Mouse (Mus musculus): Measurements from ENCODE around the gene Tnip1. TPM values are rescaled to one million over a fixed set of nuclear protein-coding genes. Genes with fewer than 3 reads are reported as not detected.
"Not testable (repeated sequence)": the region's sequence is repeated elsewhere in the genome, so short reads cannot be mapped to it uniquely, and the experiment has no call there.

Gene Tnip1
- polyA plus RNA-seq, 1 experiment = 18.4 TPM

- H3K27ac ChIP-seq (ENCODE audit: insufficient read depth, low read length) = no peak overlapping the region
- H3K4me1 ChIP-seq (ENCODE audit: control insufficient read depth, insufficient read depth, low read length) = no peaks in the 10 kb centered on the region
- TF ChIP-seq POLR2A (IDR thresholded peaks at IDR 0.05; ENCODE audit: low read depth, low read length) (no peak), CTCF (IDR thresholded peaks at IDR 0.05; ENCODE audit: borderline replicate concordance, insufficient read depth, low read length) (no peak)
- no peak overlapping the region for H3K4me3 ChIP-seq (ENCODE audit: insufficient read depth, low read length)
Observed at GRCm38 (mm10) chr11:54905931-54906330, 56.8 kb downstream of the Tnip1 start.

- Histone ChIP-seq H3K4me1 (ENCODE audit: control insufficient read depth, insufficient read depth, low read length) (no peaks in the 10 kb centered on the region), H3K27ac (ENCODE audit: insufficient read depth, low read length) (no peak overlapping the region), H3K4me3 (ENCODE audit: insufficient read depth, low read length) (no peak overlapping the region)
- TF ChIP-seq POLR2A (IDR thresholded peaks at IDR 0.05; ENCODE audit: low read depth, low read length) (no peak), CTCF (IDR thresholded peaks at IDR 0.05; ENCODE audit: borderline replicate concordance, insufficient read depth, low read length) (no peak)
Observed at GRCm38 (mm10) chr11:54905086-54905485, 57.6 kb downstream of the Tnip1 start.

- TF ChIP-seq CTCF (IDR thresholded peaks at IDR 0.05; ENCODE audit: borderline replicate concordance, insufficient read depth, low read length) (no peak), POLR2A (IDR thresholded peaks at IDR 0.05; ENCODE audit: low read depth, low read length) (no peak)
Observed at GRCm38 (mm10) chr11:54903940-54904706, 58.6 kb downstream of the Tnip1 start.

GRCm38 (mm10) chr11:54903339-54903738, 59.4 kb downstream of the Tnip1 start:
- no peak overlapping the region for H3K27ac ChIP-seq (ENCODE audit: insufficient read depth, low read length)
- no peaks in the 10 kb centered on the region for H3K4me1 ChIP-seq (ENCODE audit: control insufficient read depth, insufficient read depth, low read length)
- H3K4me3 ChIP-seq (ENCODE audit: insufficient read depth, low read length) = peak overlapping the region; percentile 9; the same call in 1 of the 2 replicates
- TF ChIP-seq CTCF (IDR thresholded peaks at IDR 0.05; ENCODE audit: borderline replicate concordance, insufficient read depth, low read length) (no peak), POLR2A (IDR thresholded peaks at IDR 0.05; ENCODE audit: low read depth, low read length) (no peak)

More at GRCm38 (mm10) chr11:54903940-54904706, 58.6 kb downstream of the Tnip1 start:
- Histone ChIP-seq H3K27ac (ENCODE audit: insufficient read depth, low read length) (no peak overlapping the region), H3K4me1 (ENCODE audit: control insufficient read depth, insufficient read depth, low read length) (no peaks in the 10 kb centered on the region), H3K4me3 (ENCODE audit: insufficient read depth, low read length) (no peak overlapping the region)

- Histone ChIP-seq H3K27ac (ENCODE audit: insufficient read depth, low read length) (no peak within 1 kb of the TSS), H3K4me1 (ENCODE audit: control insufficient read depth, insufficient read depth, low read length) (no peaks in the 10 kb centered on the region), H3K4me3 (ENCODE audit: insufficient read depth, low read length) (peak within 1 kb of the TSS; percentile 9; the same call in 1 of the 2 replicates)
- TF ChIP-seq POLR2A (IDR thresholded peaks at IDR 0.05; ENCODE audit: low read depth, low read length) (no peak; the same call in 1 of the 2 replicates), CTCF (IDR thresholded peaks at IDR 0.05; ENCODE audit: borderline replicate concordance, insufficient read depth, low read length) (no peak)
Observed at GRCm38 (mm10) chr11:54902333-54903323, 60.1 kb downstream of the Tnip1 start, which contains the start of gene Gpx3. Gpx3 (plus strand) TSS chr11:54902453.

- H3K4me1 ChIP-seq (ENCODE audit: control insufficient read depth, insufficient read depth, low read length) = no peaks in the 10 kb centered on the region
- TF ChIP-seq POLR2A (IDR thresholded peaks at IDR 0.05; ENCODE audit: low read depth, low read length) (no peak), CTCF (IDR thresholded peaks at IDR 0.05; ENCODE audit: borderline replicate concordance, insufficient read depth, low read length) (no peak)
- H3K4me3 ChIP-seq (ENCODE audit: insufficient read depth, low read length) = no peak overlapping the region
- H3K27ac ChIP-seq (ENCODE audit: insufficient read depth, low read length) = no peak overlapping the region
Observed at GRCm38 (mm10) chr11:54899657-54900056, 63.1 kb downstream of the Tnip1 start.

GRCm38 (mm10) chr11:54897470-54897869, 65.2 kb downstream of the Tnip1 start:
- H3K4me3 ChIP-seq (ENCODE audit: insufficient read depth, low read length) = no peak overlapping the region
- H3K4me1 ChIP-seq (ENCODE audit: control insufficient read depth, insufficient read depth, low read length) = no peaks in the 10 kb centered on the region
- no peak overlapping the region for H3K27ac ChIP-seq (ENCODE audit: insufficient read depth, low read length)
- TF ChIP-seq POLR2A (IDR thresholded peaks at IDR 0.05; ENCODE audit: low read depth, low read length) (no peak), CTCF (IDR thresholded peaks at IDR 0.05; ENCODE audit: borderline replicate concordance, insufficient read depth, low read length) (no peak)

- H3K4me1 ChIP-seq (ENCODE audit: control insufficient read depth, insufficient read depth, low read length); H3K4me3 ChIP-seq (ENCODE audit: insufficient read depth, low read length); H3K27ac ChIP-seq (ENCODE audit: insufficient read depth, low read length): not testable (repeated sequence)
Observed at GRCm38 (mm10) chr11:54896646-54897045, 66.1 kb downstream of the Tnip1 start.

GRCm38 (mm10) chr11:54894589-54894988, 68.1 kb downstream of the Tnip1 start:
- Histone ChIP-seq H3K27ac (ENCODE audit: insufficient read depth, low read length) (no peak overlapping the region), H3K4me1 (ENCODE audit: control insufficient read depth, insufficient read depth, low read length) (no peaks in the 10 kb centered on the region), H3K4me3 (ENCODE audit: insufficient read depth, low read length) (no peak overlapping the region)
- no peak for TF ChIP-seq CTCF (IDR thresholded peaks at IDR 0.05; ENCODE audit: borderline replicate concordance, insufficient read depth, low read length)
- TF ChIP-seq POLR2A (IDR thresholded peaks at IDR 0.05; ENCODE audit: low read depth, low read length) = no peak
